Mouse (Mus musculus) bone marrow, adult 2 months (tissue): Measurements from ENCODE around the gene Stt3b.

Source experiments
- CTCF ChIP-seq: fragments of 200-500 bp; IDR thresholded peaks from 2 replicates; pipeline ENCODE4 v1.5.1; 2011; ENCODE audit warnings: low read length, control low read depth; ENCODE audit not compliant: control insufficient read depth, insufficient read depth
- POLR2A ChIP-seq: fragments of 200-500 bp; IDR thresholded peaks from 2 replicates; pipeline ENCODE4 v1.6.1; 2011; ENCODE audit warnings: low read depth, mild to moderate bottlenecking, control low read depth, low read length, borderline replicate concordance; ENCODE audit not compliant: control insufficient read depth

- TF ChIP-seq CTCF: no peak
- TF ChIP-seq POLR2A: no peak
Observed at GRCm38 (mm10) chr9:115287774-115288434, 22.3 kb downstream of the Stt3b start.
